ENCODE assay signal across 8 mouse cellular contexts in genomic region chr2:155133977-155134860, GRCm38 (mm10). TPM values are rescaled to one million over a fixed set of nuclear protein-coding genes. Genes with fewer than 3 reads are reported as not detected.
DNase-seq lines count a peak whose midpoint lies in the region; ATAC-seq lines count a peak whose summit lies in the region.

No protein-coding gene starts in this region.

- DNase-seq in kidney, adult 18-20 months, result no peak
- peak; percentile 22 for DNase-seq in ES-CJ7 (ENCODE audit: low read depth, low spot score)
- DNase-seq in embryonic facial prominence, embryonic 14.5 days (ENCODE audit: low spot score), result peak; percentile 8
- DNase-seq in gastrocnemius, postnatal 36 days, result no peak

- no peaks in the 10 kb centered on the region for H3K9me3 ChIP-seq in kidney, embryonic 14.5 days (ENCODE audit: control insufficient read depth, low read length)
- H3K9me3 ChIP-seq in embryonic facial prominence, embryonic 14.5 days (ENCODE audit: control insufficient read depth, low read length), result no peaks in the 10 kb centered on the region
- H3K9me3 ChIP-seq in hindbrain, embryonic 13.5 days, result no peaks in the 10 kb centered on the region
- no peaks in the 10 kb centered on the region for H3K9me3 ChIP-seq in stomach, embryonic 14.5 days (ENCODE audit: control insufficient read depth, low read depth, low read length)

- H3K27ac ChIP-seq in kidney, embryonic 14.5 days (ENCODE audit: low read depth, low read length), result peak overlapping the region; percentile 83; the same call in 1 of the 2 replicates
- peak overlapping the region; percentile 82 for H3K27ac ChIP-seq in embryonic facial prominence, embryonic 14.5 days (replicated peaks; ENCODE audit: low read depth, low read length)
- H3K27ac ChIP-seq in hindbrain, embryonic 13.5 days, result peak overlapping the region; percentile 93
- H3K27ac ChIP-seq in macrophage, result no peak overlapping the region
- H3K27ac ChIP-seq in stomach, embryonic 14.5 days (ENCODE audit: low read length), result peak overlapping the region; percentile 82

- intact Hi-C loops in gastrocnemius, postnatal 36 days (cut with DNase I), result no loop called here

- under 1% methylated on average over 18 of the region's 18 CpGs for WGBS in kidney, embryonic 14.5 days
- WGBS in embryonic facial prominence, embryonic 14.5 days, result under 1% methylated on average over 15 of the region's 18 CpGs
- 2% methylated on average over 13 of the region's 18 CpGs for WGBS in hindbrain, embryonic 13.5 days
- WGBS in macrophage (ENCODE audit: missing documents), result under 1% methylated on average over 18 of the region's 18 CpGs
- under 1% methylated on average over 14 of the region's 18 CpGs for WGBS in stomach, embryonic 14.5 days

- H3K79me2 ChIP-seq in macrophage (ENCODE audit: inconsistent target), result peaks cover 54% of the 10 kb centered on the region

- H3K9ac ChIP-seq in kidney, embryonic 14.5 days (ENCODE audit: low read depth, low read length), result peak overlapping the region; percentile 98
- peak overlapping the region; percentile 94 for H3K9ac ChIP-seq in embryonic facial prominence, embryonic 14.5 days (ENCODE audit: low read depth, low read length)
- H3K9ac ChIP-seq in hindbrain, embryonic 13.5 days, result peak overlapping the region; percentile 95
- peak overlapping the region; percentile 91 for H3K9ac ChIP-seq in stomach, embryonic 14.5 days (replicated peaks; ENCODE audit: low read depth, low read length)

- H3K27me3 ChIP-seq in kidney, embryonic 14.5 days (ENCODE audit: control insufficient read depth, insufficient read depth, low read length), result no peaks in the 10 kb centered on the region
- no peaks in the 10 kb centered on the region for H3K27me3 ChIP-seq in embryonic facial prominence, embryonic 14.5 days (replicated peaks; ENCODE audit: control insufficient read depth, insufficient read depth, low read length)
- no peaks in the 10 kb centered on the region for H3K27me3 ChIP-seq in hindbrain, embryonic 13.5 days
- H3K27me3 ChIP-seq in stomach, embryonic 14.5 days (ENCODE audit: control insufficient read depth, insufficient read depth, low read length), result no peaks in the 10 kb centered on the region

- peaks cover 14% of the 10 kb centered on the region for H3K36me3 ChIP-seq in kidney, embryonic 14.5 days (ENCODE audit: control insufficient read depth, insufficient read depth, low read length)
- peaks cover 16% of the 10 kb centered on the region for H3K36me3 ChIP-seq in embryonic facial prominence, embryonic 14.5 days (ENCODE audit: control insufficient read depth, insufficient read depth, low read length)
- H3K36me3 ChIP-seq in hindbrain, embryonic 13.5 days, result peaks cover 15% of the 10 kb centered on the region
- peaks cover 8% of the 10 kb centered on the region; the same call in 1 of the 2 replicates for H3K36me3 ChIP-seq in macrophage (ENCODE audit: inconsistent target)
- peaks cover 13% of the 10 kb centered on the region for H3K36me3 ChIP-seq in stomach, embryonic 14.5 days (ENCODE audit: control insufficient read depth, insufficient read depth, low read length)

- ATAC-seq in kidney, embryonic 14.5 days (ENCODE audit: low FRiP score, low TSS enrichment), result peak; percentile 51
- no peak for ATAC-seq in embryonic facial prominence, embryonic 14.5 days (ENCODE audit: low read depth)
- peak; percentile 50 for ATAC-seq in hindbrain, embryonic 13.5 days (ENCODE audit: low FRiP score)
- ATAC-seq in stomach, embryonic 14.5 days (ENCODE audit: insufficient number of reproducible peaks, insufficient read depth, low FRiP score, low read depth), result no peak; the same call in 1 of the 2 replicates

- peaks cover 13% of the 10 kb centered on the region for H3K4me1 ChIP-seq in kidney, embryonic 14.5 days (ENCODE audit: control insufficient read depth, insufficient read depth, low read length)
- peaks cover 15% of the 10 kb centered on the region for H3K4me1 ChIP-seq in embryonic facial prominence, embryonic 14.5 days (ENCODE audit: control insufficient read depth, insufficient read depth, low read length)
- H3K4me1 ChIP-seq in hindbrain, embryonic 13.5 days (replicated peaks), result peaks cover 30% of the 10 kb centered on the region
- H3K4me1 ChIP-seq in stomach, embryonic 14.5 days (ENCODE audit: control insufficient read depth, insufficient read depth, low read length), result peaks cover 13% of the 10 kb centered on the region; the same call in 1 of the 2 replicates

- H3K4me3 ChIP-seq in kidney, embryonic 14.5 days (ENCODE audit: low read length), result peak overlapping the region; percentile 97
- H3K4me3 ChIP-seq in embryonic facial prominence, embryonic 14.5 days (ENCODE audit: low read depth, low read length), result peak overlapping the region; percentile 82
- H3K4me3 ChIP-seq in hindbrain, embryonic 13.5 days, result peak overlapping the region; percentile 87
- peak overlapping the region; percentile 58 for H3K4me3 ChIP-seq in macrophage (ENCODE audit: inconsistent target)
- H3K4me3 ChIP-seq in stomach, embryonic 14.5 days (ENCODE audit: low read depth, low read length), result peak overlapping the region; percentile 92

- H3K4me2 ChIP-seq in kidney, embryonic 14.5 days (replicated peaks; ENCODE audit: low read depth, low read length), result peak overlapping the region; percentile 60
- H3K4me2 ChIP-seq in embryonic facial prominence, embryonic 14.5 days (ENCODE audit: low read depth, low read length), result peak overlapping the region; percentile 58
- peak overlapping the region; percentile 72 for H3K4me2 ChIP-seq in hindbrain, embryonic 13.5 days
- H3K4me2 ChIP-seq in stomach, embryonic 14.5 days (replicated peaks; ENCODE audit: low read depth, low read length), result peak overlapping the region; percentile 55

RNA-seq across cellular contexts. Expression of gene Itch, which starts 0.9 kb away (rescaled TPM):
- polyA plus RNA-seq in kidney, embryonic 14.5 days (2014; fragmentation: Nextera tagmentation; extraction: Ambion mirVana), result 43.8 and 63.6 TPM in 2 replicates
- polyA plus RNA-seq in embryonic facial prominence, embryonic 14.5 days (2014; fragmentation: Nextera tagmentation; extraction: Ambion mirVana), result 45.4 and 48.8 TPM in 2 replicates
- 46.6 and 51.9 TPM in 2 replicates for polyA plus RNA-seq in hindbrain, embryonic 13.5 days (2015; fragmentation: Nextera tagmentation; extraction: Ambion mirVana)
- total RNA-seq in macrophage (2018; cell fraction: chromatin; rRNA removed), result 100 to 1,000 TPM in 22 of 26 experiments, 10 to 100 TPM in 4; 76.2 to 193 (median 117) TPM
- 10 to 100 TPM; 32.5 to 59.1 (median 45.9) TPM for total RNA-seq in macrophage (2018; cell fraction: cytosol; rRNA removed)
- total RNA-seq in macrophage (2018; cell fraction: nucleus; rRNA removed), result 100 to 1,000 TPM in 5 of 26 experiments, 10 to 100 TPM in 21; 41.3 to 133 (median 67.9) TPM
- polyA plus RNA-seq in macrophage (2018), result 32.1 to 44.3 TPM (median 34.9 TPM) in 3 replicates
- polyA plus RNA-seq in stomach, embryonic 14.5 days (2014; fragmentation: Nextera tagmentation; extraction: Ambion mirVana), result 58.4 and 62.2 TPM in 2 replicates
- 10 to 100 TPM; 17.2 to 19.3 TPM for total RNA-seq in gastrocnemius, postnatal 36 days (2021)

RNA-seq across cellular contexts. Expression of gene Ahcy, which starts 59.9 kb away (rescaled TPM):
- 76.9 and 99.8 TPM in 2 replicates for polyA plus RNA-seq in kidney, embryonic 14.5 days (2014; fragmentation: Nextera tagmentation; extraction: Ambion mirVana)
- 63.4 and 70.1 TPM in 2 replicates for polyA plus RNA-seq in embryonic facial prominence, embryonic 14.5 days (2014; fragmentation: Nextera tagmentation; extraction: Ambion mirVana)
- polyA plus RNA-seq in hindbrain, embryonic 13.5 days (2015; fragmentation: Nextera tagmentation; extraction: Ambion mirVana), result 36.0 and 37.1 TPM in 2 replicates
- total RNA-seq in macrophage (2018; cell fraction: chromatin; rRNA removed), result 10 to 100 TPM in 1 of 26 experiments, 1 to 10 TPM in 25; 1.2 to 11.9 (median 5.9) TPM
- 10 to 100 TPM in 25 of 26 experiments, 1 to 10 TPM in 1; 9.8 to 19.2 (median 16.2) TPM for total RNA-seq in macrophage (2018; cell fraction: cytosol; rRNA removed)
- 10 to 100 TPM in 6 of 26 experiments, 1 to 10 TPM in 20; 2.5 to 25.7 (median 6.1) TPM for total RNA-seq in macrophage (2018; cell fraction: nucleus; rRNA removed)
- 11.2 to 40.1 TPM (median 16.2 TPM) in 3 replicates for polyA plus RNA-seq in macrophage (2018)
- polyA plus RNA-seq in stomach, embryonic 14.5 days (2014; fragmentation: Nextera tagmentation; extraction: Ambion mirVana), result 71.9 and 78.9 TPM in 2 replicates
- total RNA-seq in gastrocnemius, postnatal 36 days (2021), result 10 to 100 TPM; 14.3 to 15.7 TPM

Comparison
In these comparisons a context has a peak if more than half of its experiments do, and no peak if none do; other contexts are left out.
1. ATAC-seq: peak in kidney, embryonic 14.5 days (single experiment) and hindbrain, embryonic 13.5 days (single experiment); none in embryonic facial prominence, embryonic 14.5 days (single experiment) and stomach, embryonic 14.5 days (single experiment).
2. DNase-seq: peak in ES-CJ7 (single experiment) and embryonic facial prominence, embryonic 14.5 days (single experiment); none in kidney, adult 18-20 months (single experiment) and gastrocnemius, postnatal 36 days (0 of 2).
3. Peak in every context shown above with its lines, with median percentiles within 50 percentile points of each other: H3K4me2 ChIP-seq, H3K4me3 ChIP-seq and H3K9ac ChIP-seq.